Mouse (Mus musculus) heart, embryonic 13.5 days (tissue): ENCODE measurements around the gene Fgd3. TPM values are rescaled to one million over a fixed set of nuclear protein-coding genes. Genes with fewer than 3 reads are reported as not detected.

Source experiments
- ATAC-seq: fragments of 200-750 bp; cut with Nextera tagmentation; 2 replicates; pipeline ENCODE4 v1.8.0; 2017; ENCODE audit warnings: moderate TSS enrichment; ENCODE audit not compliant: insufficient number of reproducible peaks, low FRiP score, low TSS enrichment; ENCODE audit errors: extremely low read depth
- H3K27ac ChIP-seq: fragments of 300-500 bp; sonication (generic); replicated peaks from 2 replicates; pipeline ENCODE4 v1.5.1; 2015; ENCODE audit warnings: moderate library complexity, mild to moderate bottlenecking, inconsistent platforms
- H3K27me3 ChIP-seq: fragments of 300-500 bp; sonication (generic); replicated peaks from 2 replicates; pipeline ENCODE4 v1.6.1; 2015; ENCODE audit warnings: mild to moderate bottlenecking, inconsistent platforms
- H3K36me3 ChIP-seq: fragments of 300-500 bp; sonication (generic); 2 replicates; pipeline ENCODE4 v1.6.1; 2015; ENCODE audit warnings: mild to moderate bottlenecking, inconsistent platforms
- H3K4me1 ChIP-seq: fragments of 300-500 bp; sonication (generic); 2 replicates; pipeline ENCODE4 v1.6.1; 2015; ENCODE audit warnings: inconsistent platforms
- H3K4me2 ChIP-seq: fragments of 300-500 bp; sonication (generic); 2 replicates; pipeline ENCODE4 v1.6.1; 2015; ENCODE audit warnings: inconsistent platforms, mild to moderate bottlenecking, moderate library complexity
- H3K4me3 ChIP-seq: fragments of 300-500 bp; sonication (generic); 2 replicates; pipeline ENCODE4 v1.5.1; 2015; ENCODE audit warnings: moderate library complexity, mild to moderate bottlenecking, inconsistent platforms
- H3K9ac ChIP-seq: fragments of 300-500 bp; sonication (generic); 2 replicates; pipeline ENCODE4 v1.6.1; 2015; ENCODE audit warnings: inconsistent platforms, mild to moderate bottlenecking, moderate library complexity
- H3K9me3 ChIP-seq: fragments of 300-500 bp; sonication (generic); 2 replicates; pipeline ENCODE4 v1.6.1; 2016; ENCODE audit warnings: inconsistent platforms
- WGBS: fragments of 180-500 bp; shearing (Covaris S2); methylation state at CpG from one replicate; pipeline ENCODE4 v1.1.7; 2015; ENCODE audit warnings: mixed read lengths; 5-methylcytosine and 5-hydroxymethylcytosine counted together
- polyA plus RNA-seq: library from polyadenylated mRNA; unstranded; fragments of >200 nt; fragmentation: Nextera tagmentation; extraction: Ambion mirVana; gene quantifications from 2 replicates; pipeline ENCODE4 v1.2.1, GENCODE M21; 2015

The Fgd3 gene
- polyA plus RNA-seq, 1 experiment from 2014 or later, result 0.05 TPM

GRCm38 (mm10) chr13:49267645-49268044 lies 52.5 kb downstream of the Fgd3 start:
- Histone ChIP-seq H3K9me3 (no peaks in the 10 kb centered on the region), H3K4me3 (no peak overlapping the region), H3K4me2 (no peak overlapping the region), H3K27me3 (no peaks in the 10 kb centered on the region), H3K27ac (no peak overlapping the region), H3K9ac (no peak overlapping the region), H3K4me1 (peaks cover 23% of the 10 kb centered on the region), H3K36me3 (no peaks in the 10 kb centered on the region)
- 49% methylated on average over 2 of the region's 2 CpGs for WGBS
- no peak for ATAC-seq

GRCm38 (mm10) chr13:49260036-49260722 lies 59.9 kb downstream of the Fgd3 start:
- Histone ChIP-seq H3K4me2 (no peak overlapping the region), H3K36me3 (no peaks in the 10 kb centered on the region), H3K9ac (no peak overlapping the region), H3K9me3 (no peaks in the 10 kb centered on the region), H3K27me3 (0 out of 2 replicates have a peak, but pooled peaks cover 3% of the 10 kb centered on the region), H3K4me3 (no peak overlapping the region), H3K27ac (no peak overlapping the region), H3K4me1 (peaks cover 16% of the 10 kb centered on the region)
- ATAC-seq, result no peak
- 70% methylated on average over 15 of the region's 15 CpGs for WGBS

- Histone ChIP-seq H3K27ac (no peak overlapping the region), H3K9ac (no peak overlapping the region), H3K4me1 (no peaks in the 10 kb centered on the region), H3K4me3 (no peak overlapping the region), H3K27me3 (0 out of 2 replicates have a peak, but pooled peaks cover 3% of the 10 kb centered on the region), H3K9me3 (no peaks in the 10 kb centered on the region), H3K36me3 (no peaks in the 10 kb centered on the region), H3K4me2 (no peak overlapping the region)
- no peak for ATAC-seq
- 65% methylated on average over 3 of the region's 3 CpGs for WGBS
Measured at GRCm38 (mm10) chr13:49257819-49258313, 62.2 kb downstream of the Fgd3 start.

- no peak for ATAC-seq
Measured at GRCm38 (mm10) chr13:49252746-49253145, 67.4 kb downstream of the Fgd3 start.

GRCm38 (mm10) chr13:49252113-49252512 lies 68.0 kb downstream of the Fgd3 start:
- Histone ChIP-seq H3K27ac (no peak overlapping the region), H3K9me3 (no peaks in the 10 kb centered on the region), H3K9ac (no peak overlapping the region), H3K4me2 (no peak overlapping the region), H3K4me3 (no peak overlapping the region), H3K27me3 (peaks cover 22% of the 10 kb centered on the region), H3K36me3 (no peaks in the 10 kb centered on the region), H3K4me1 (peaks cover 17% of the 10 kb centered on the region)
- ATAC-seq, result no peak
- WGBS, result 52% methylated on average over 2 of the region's 2 CpGs

More at GRCm38 (mm10) chr13:49252746-49253145, 67.4 kb downstream of the Fgd3 start:
- H3K27ac ChIP-seq, result no peak overlapping the region
- 84% methylated on average over 13 of the region's 13 CpGs for WGBS
- H3K4me2 ChIP-seq, result no peak overlapping the region
- H3K36me3 ChIP-seq, result no peaks in the 10 kb centered on the region
- peaks cover 13% of the 10 kb centered on the region for H3K4me1 ChIP-seq
- H3K9ac ChIP-seq, result no peak overlapping the region
- H3K4me3 ChIP-seq, result no peak overlapping the region
- H3K27me3 ChIP-seq, result peaks cover 15% of the 10 kb centered on the region
- no peaks in the 10 kb centered on the region for H3K9me3 ChIP-seq

GRCm38 (mm10) chr13:49250716-49251517 lies 69.2 kb downstream of the Fgd3 start:
- WGBS, result 28% methylated on average over 4 of the region's 4 CpGs
- H3K4me2 ChIP-seq, result no peak overlapping the region
- no peak overlapping the region for H3K27ac ChIP-seq
- H3K4me1 ChIP-seq, result peaks cover 23% of the 10 kb centered on the region
- no peaks in the 10 kb centered on the region for H3K36me3 ChIP-seq
- H3K27me3 ChIP-seq, result peaks cover 32% of the 10 kb centered on the region
- no peaks in the 10 kb centered on the region for H3K9me3 ChIP-seq
- no peak for ATAC-seq
- no peak overlapping the region for H3K4me3 ChIP-seq
- H3K9ac ChIP-seq, result no peak overlapping the region

- no peak overlapping the region for H3K9ac ChIP-seq
- H3K4me1 ChIP-seq, result peaks cover 28% of the 10 kb centered on the region
- no peak overlapping the region for H3K4me3 ChIP-seq
- WGBS, result 64% methylated on average over 2 of the region's 2 CpGs
- no peak overlapping the region for H3K27ac ChIP-seq
- peaks cover 34% of the 10 kb centered on the region for H3K27me3 ChIP-seq
- no peak for ATAC-seq
- H3K4me2 ChIP-seq, result no peak overlapping the region
- H3K36me3 ChIP-seq, result no peaks in the 10 kb centered on the region
- H3K9me3 ChIP-seq, result no peaks in the 10 kb centered on the region
Measured at GRCm38 (mm10) chr13:49249634-49250033, 70.5 kb downstream of the Fgd3 start.

- Histone ChIP-seq H3K27ac (no peak overlapping the region), H3K36me3 (no peaks in the 10 kb centered on the region), H3K9ac (no peak overlapping the region), H3K27me3 (peaks cover 36% of the 10 kb centered on the region), H3K4me2 (no peak overlapping the region), H3K4me3 (no peak overlapping the region), H3K4me1 (peaks cover 28% of the 10 kb centered on the region), H3K9me3 (no peaks in the 10 kb centered on the region)
- WGBS, result 48% methylated on average over 3 of the region's 3 CpGs
- no peak for ATAC-seq
Measured at GRCm38 (mm10) chr13:49248923-49249322, 71.2 kb downstream of the Fgd3 start.

GRCm38 (mm10) chr13:49248467-49248862 lies 71.6 kb downstream of the Fgd3 start, which contains the start of gene Susd3:
TSS of gene Susd3 (minus strand) at chr13:49248706.
- Histone ChIP-seq H3K9me3 (no peaks in the 10 kb centered on the region), H3K4me3 (peak within 1 kb of the TSS; percentile 55), H3K27me3 (peaks cover 36% of the 10 kb centered on the region), H3K4me2 (peak within 1 kb of the TSS; percentile 85), H3K27ac (no peak within 1 kb of the TSS), H3K4me1 (peaks cover 28% of the 10 kb centered on the region), H3K36me3 (no peaks in the 10 kb centered on the region), H3K9ac (peak within 1 kb of the TSS; percentile 66)
- ATAC-seq, result no peak
- 13% methylated on average over 8 of the region's 8 CpGs for WGBS

- 2% methylated on average over 57 of the region's 58 CpGs for WGBS
- Histone ChIP-seq H3K36me3 (no peaks in the 10 kb centered on the region), H3K4me1 (peaks cover 28% of the 10 kb centered on the region), H3K27ac (no peak overlapping the region), H3K27me3 (peaks cover 36% of the 10 kb centered on the region), H3K4me3 (peak overlapping the region; percentile 55), H3K4me2 (peak overlapping the region; percentile 85), H3K9me3 (no peaks in the 10 kb centered on the region), H3K9ac (peak overlapping the region; percentile 66)
- ATAC-seq, result peak; percentile 39
Measured at GRCm38 (mm10) chr13:49247740-49248466, 72.2 kb downstream of the Fgd3 start.

- H3K9ac ChIP-seq, result peak overlapping the region; percentile 66
Measured at GRCm38 (mm10) chr13:49247232-49247739, 72.8 kb downstream of the Fgd3 start.

More at GRCm38 (mm10) chr13:49247232-49247739, 72.8 kb downstream of the Fgd3 start:
- no peaks in the 10 kb centered on the region for H3K9me3 ChIP-seq
- H3K27me3 ChIP-seq, result peaks cover 36% of the 10 kb centered on the region
- no peak for ATAC-seq
- H3K4me2 ChIP-seq, result peak overlapping the region; percentile 85
- peaks cover 34% of the 10 kb centered on the region for H3K4me1 ChIP-seq
- 28% methylated on average over 12 of the region's 12 CpGs for WGBS
- H3K36me3 ChIP-seq, result no peaks in the 10 kb centered on the region
- peak overlapping the region; percentile 55 for H3K4me3 ChIP-seq
- no peak overlapping the region for H3K27ac ChIP-seq
